Mouse (Mus musculus): ENCODE measurements around the gene Tdrd1.
"Not testable (repeated sequence)": the region's sequence is repeated elsewhere in the genome, so short reads cannot be mapped to it uniquely, and the experiment has no call there.

Tdrd1 gene

GRCm38 (mm10) chr19:56826047-56826631 is at the start of gene Tdrd1:
Tdrd1 (plus strand) TSS chr19:56826209.
- no peak for DNase-seq (ENCODE audit: extremely low read depth, low read depth)

GRCm38 (mm10) chr19:56776719-56777382 is 49.2 kb upstream of the Tdrd1 start:
- no peak for DNase-seq (ENCODE audit: extremely low read depth, low read depth)

DNA sequence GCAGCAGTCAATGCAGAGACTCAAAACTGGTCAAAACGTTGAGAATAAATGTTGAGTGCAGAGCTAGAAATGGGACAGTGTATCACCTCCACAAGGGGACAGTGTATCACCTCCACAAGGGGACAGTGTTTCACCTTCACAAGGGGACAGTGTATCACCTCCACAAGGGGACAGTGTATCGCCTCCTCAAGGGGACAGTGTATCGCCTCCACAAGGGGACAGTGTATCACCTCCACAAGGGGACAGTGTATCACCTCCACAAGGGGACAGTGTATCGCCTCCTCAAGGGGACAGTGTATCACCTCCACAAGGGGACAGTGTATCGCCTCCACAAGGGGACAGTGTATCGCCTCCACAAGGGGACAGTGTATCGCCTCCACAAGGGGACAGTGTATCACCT is 47.5 kb upstream of the Tdrd1 start:
- not testable (repeated sequence) for DNase-seq (ENCODE audit: extremely low read depth, low read depth)

DNA sequence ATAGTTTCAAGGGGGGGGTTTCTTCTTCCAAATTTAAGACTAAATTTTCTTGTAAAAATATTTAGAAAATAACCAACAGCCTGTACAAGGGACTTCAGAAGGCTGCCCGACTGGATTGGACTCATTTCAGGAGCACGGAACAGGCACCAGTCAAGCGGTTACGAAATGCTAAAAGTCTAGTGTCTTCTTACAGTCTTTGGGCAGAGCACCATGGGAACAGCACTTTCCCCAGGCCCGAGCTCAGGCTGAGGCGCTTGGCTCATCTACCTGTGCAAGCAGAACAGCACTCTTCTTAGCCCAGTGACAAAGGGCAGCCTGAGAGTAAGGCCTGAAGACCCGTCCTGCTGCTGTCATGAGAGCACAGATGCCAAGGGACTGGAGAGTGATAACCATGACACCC is 38.1 kb upstream of the Tdrd1 start:
- no peak for DNase-seq (ENCODE audit: extremely low read depth, low read depth)

- DNase-seq (ENCODE audit: extremely low read depth, low read depth) = no peak
Measured at GRCm38 (mm10) chr19:56788952-56789351, 37.1 kb upstream of the Tdrd1 start.

DNA sequence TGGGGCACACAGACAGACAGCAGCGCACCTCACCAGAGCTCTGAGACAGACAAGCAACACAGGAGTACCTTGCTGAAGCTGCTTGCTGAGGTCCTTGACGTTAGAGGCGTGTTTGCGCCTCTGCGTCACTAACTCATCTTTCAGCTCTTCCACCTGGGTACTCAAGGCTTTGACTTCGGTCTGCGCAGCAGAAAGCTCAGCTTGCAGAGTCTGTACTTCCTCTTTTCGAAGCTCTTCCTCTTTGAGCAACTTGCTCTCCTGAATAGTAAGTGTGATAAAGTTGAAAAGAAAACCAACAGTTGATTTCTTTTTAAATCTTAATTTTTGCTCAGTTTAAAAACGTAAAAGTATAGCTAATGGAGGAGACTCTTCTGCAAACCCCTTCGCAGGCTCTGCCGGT is 28.6 kb upstream of the Tdrd1 start:
- peak; percentile 91 for DNase-seq (ENCODE audit: extremely low read depth, low read depth)

- DNase-seq (ENCODE audit: extremely low read depth, low read depth) = peak; percentile 76
Measured at GRCm38 (mm10) chr19:56800226-56800625, 25.8 kb upstream of the Tdrd1 start.

DNA sequence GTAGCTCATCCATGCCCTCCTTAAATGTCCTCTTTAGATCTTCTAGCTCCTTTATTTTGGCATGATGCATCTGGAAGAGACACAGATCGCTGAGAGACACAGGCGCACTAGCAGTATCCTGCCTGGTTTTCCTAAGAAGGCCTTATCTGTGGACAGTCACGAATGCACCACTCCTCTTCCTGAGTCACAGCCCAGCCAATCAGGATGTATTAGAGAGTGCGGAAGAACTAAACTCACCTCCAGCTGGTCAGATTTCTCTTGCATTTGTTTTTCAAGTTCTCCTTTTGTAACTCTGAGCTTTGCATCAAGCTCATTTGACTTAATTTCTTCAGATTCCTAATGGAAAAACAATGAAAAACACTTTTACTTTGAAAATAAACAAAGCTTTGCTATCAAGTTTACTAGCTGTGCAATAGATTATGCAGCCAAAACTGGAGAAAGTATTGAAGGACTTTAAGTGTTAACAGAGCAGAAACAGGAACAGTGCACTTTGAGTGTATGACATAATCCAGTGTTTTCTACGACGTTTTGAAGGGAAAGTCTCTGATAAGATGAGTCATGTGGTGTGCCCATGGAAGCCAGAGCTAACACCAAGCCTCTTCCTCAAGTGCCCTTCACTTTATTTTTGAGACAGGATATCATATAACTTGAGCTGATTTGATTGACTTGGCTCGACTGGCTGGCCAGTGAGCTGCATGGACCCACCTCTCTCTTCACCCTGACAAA is 24.9 kb upstream of the Tdrd1 start:
- DNase-seq (ENCODE audit: extremely low read depth, low read depth) = peak; percentile 93

DNA sequence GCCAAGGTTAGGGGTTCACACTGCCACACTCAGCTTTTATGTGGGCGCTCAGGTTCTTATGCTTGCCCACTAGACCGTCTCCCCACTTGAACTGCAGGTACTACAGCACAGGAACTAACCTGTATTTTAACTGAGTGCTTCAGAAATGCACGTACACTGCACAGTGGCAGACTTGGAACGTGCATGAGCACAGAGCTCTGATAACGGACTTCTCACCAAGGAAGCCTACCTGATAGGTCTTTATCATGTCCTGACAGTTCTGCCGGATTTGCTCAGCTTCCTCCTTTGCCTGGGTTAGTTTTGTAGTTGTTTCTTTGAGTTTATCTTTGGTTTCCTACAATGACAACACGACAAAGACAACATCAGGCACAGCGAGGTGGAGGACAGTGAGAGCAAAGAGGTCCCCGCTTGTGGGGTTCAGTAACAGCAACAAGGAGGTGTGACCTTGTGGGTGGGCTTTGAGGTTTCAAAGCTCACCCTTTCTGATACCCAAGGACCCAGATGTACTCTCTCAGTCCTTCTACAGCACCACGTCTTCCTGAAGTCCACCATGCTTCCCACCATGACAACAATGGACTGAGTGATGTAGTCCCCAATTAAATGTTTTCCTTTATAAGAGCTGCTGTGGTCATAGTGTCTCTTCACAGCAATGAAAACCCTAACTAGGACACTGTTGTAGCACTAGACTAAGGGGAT is 24.2 kb upstream of the Tdrd1 start:
- peak; percentile 94 for DNase-seq (ENCODE audit: extremely low read depth, low read depth)

- DNase-seq (ENCODE audit: extremely low read depth, low read depth) = no peak
Measured at GRCm38 (mm10) chr19:56802352-56802746, 23.7 kb upstream of the Tdrd1 start.

DNA sequence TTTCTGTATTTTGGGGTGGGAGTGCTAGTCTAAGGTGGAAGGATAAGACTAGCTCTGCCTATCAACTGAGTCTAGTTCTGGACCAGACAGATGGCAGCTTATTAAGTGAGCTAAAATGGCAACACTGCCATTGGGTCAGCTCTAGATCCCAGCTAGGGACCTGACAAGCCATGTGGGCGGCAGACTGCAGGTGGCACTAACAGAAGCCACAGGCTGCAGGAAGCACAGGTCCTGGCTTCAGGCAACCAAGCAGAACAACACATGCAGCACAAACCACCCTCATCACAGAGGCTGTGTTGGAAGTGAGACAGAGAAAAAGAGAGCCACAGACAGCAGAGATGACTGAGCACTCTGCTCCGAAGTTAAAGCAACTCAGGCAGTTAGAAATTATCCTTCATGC is 20.6 kb upstream of the Tdrd1 start:
- no peak for DNase-seq (ENCODE audit: extremely low read depth, low read depth)

- DNase-seq (ENCODE audit: extremely low read depth, low read depth) = no peak
Measured at GRCm38 (mm10) chr19:56807122-56807521, 18.9 kb upstream of the Tdrd1 start.

DNA sequence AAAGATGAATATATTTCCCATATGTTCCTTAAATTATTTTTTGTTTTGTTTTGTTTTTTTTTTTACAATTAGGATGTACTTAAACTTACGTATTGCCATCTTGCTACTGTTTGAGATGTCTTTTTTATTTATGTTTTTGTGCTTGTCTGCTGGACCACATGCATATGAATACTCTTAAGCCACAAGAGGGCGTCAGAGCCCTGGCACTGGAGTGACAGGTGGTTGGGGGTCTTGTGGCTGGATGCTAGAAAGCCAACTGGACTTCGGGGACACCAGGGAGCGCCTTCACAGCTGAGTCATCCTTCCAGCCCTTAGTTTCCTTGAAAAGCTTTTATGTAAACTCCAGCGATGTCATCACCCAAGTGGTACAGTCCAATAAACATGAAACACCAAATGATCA is 17.2 kb upstream of the Tdrd1 start:
- no peak for DNase-seq (ENCODE audit: extremely low read depth, low read depth)

- DNase-seq (ENCODE audit: extremely low read depth, low read depth) = no peak
Measured at GRCm38 (mm10) chr19:56810641-56811146, 15.3 kb upstream of the Tdrd1 start.

DNA sequence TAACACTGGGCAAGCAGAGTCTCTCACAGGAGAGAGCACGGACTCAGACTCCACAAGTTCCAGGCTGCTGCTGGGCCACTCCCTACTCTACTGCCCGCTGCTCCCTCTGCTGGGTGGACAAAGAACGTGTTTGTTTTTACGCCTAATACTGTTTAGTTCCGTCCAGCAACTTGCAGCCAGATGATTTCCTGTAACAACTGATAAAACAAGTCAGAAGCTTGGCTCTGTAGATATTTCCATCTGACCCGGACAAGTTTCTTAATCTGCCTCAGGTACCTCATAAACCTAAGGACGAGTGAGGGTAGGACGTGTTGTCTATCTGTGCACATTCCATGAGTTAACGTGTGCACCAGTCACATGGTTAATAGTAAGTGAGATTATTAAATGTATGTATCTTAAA is 14.4 kb upstream of the Tdrd1 start:
- DNase-seq (ENCODE audit: extremely low read depth, low read depth) = peak; percentile 73

- DNase-seq (ENCODE audit: extremely low read depth, low read depth) = no peak
Measured at GRCm38 (mm10) chr19:56813360-56813759, 12.6 kb upstream of the Tdrd1 start.

GRCm38 (mm10) chr19:56817851-56818526 is 8.0 kb upstream of the Tdrd1 start:
- no peak for DNase-seq (ENCODE audit: extremely low read depth, low read depth)

GRCm38 (mm10) chr19:56821040-56821797 is 4.8 kb upstream of the Tdrd1 start:
- peak; percentile 36 for DNase-seq (ENCODE audit: extremely low read depth, low read depth)

- DNase-seq (ENCODE audit: extremely low read depth, low read depth) = peak; percentile 83
Measured at GRCm38 (mm10) chr19:56821798-56822447, 4.1 kb upstream of the Tdrd1 start, which contains the start of gene Ccdc186. Ccdc186 (minus strand) TSS chr19:56822190.

GRCm38 (mm10) chr19:56822448-56822836 is 3.6 kb upstream of the Tdrd1 start:
- DNase-seq (ENCODE audit: extremely low read depth, low read depth) = no peak
